Mouse (Mus musculus) embryonic stem cell, embryonic (primary cell): ENCODE measurements at regions not wholly inside any gene's neighbourhood (a gene's known extent, or its start where the extent isn't known, plus 50 kb on each side); places are given as distances from the start of the nearest gene placed in this dataset.
"Not testable (repeated sequence)": the region's sequence is repeated elsewhere in the genome, so short reads cannot be mapped to it uniquely, and the experiment has no call there.

Source experiments
- CTCF ChIA-PET, 4 experiments: fragments of 300-600 bp in 2 of 4; fragments of 350-600 bp in 2 of 4; sonication (Branson Sonifier 250); formaldehyde crosslinking; loops; one replicate each; lab custom pipeline; 2022; ENCODE audit warnings: inconsistent platforms in 2 of 4; lab: Charles Lee
- POLR2A ChIA-PET, 4 experiments: fragments of 300-600 bp in 2 of 4; fragments of 350-600 bp in 2 of 4; sonication (Branson Sonifier 250); formaldehyde crosslinking; loops; one replicate each; lab custom pipeline; 2022; ENCODE audit warnings: antibody characterized with exemption in 4 of 4, inconsistent platforms in 1 of 4; lab: Charles Lee

DNA sequence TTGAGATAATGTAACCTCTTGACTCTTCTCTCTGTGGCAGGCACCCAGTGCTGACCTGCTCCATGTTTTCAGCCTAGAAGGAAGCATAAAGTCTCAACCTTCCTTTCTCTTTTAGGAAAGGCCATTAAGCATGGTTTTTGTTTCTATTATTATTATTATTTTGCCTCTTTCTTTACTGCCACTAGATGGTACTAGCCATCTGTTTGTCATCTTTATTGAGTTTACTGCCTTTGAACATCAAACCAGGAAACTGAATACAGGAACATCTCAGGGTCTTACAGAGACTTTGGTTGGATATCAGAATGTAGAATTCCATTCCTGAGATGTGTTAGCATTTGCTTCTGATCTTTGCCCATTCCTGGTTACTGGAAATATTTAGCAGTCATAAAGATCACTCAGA is 268.8 kb downstream of the Tm4sf1 start:
- POLR2A ChIA-PET, result no interaction called here

DNA sequence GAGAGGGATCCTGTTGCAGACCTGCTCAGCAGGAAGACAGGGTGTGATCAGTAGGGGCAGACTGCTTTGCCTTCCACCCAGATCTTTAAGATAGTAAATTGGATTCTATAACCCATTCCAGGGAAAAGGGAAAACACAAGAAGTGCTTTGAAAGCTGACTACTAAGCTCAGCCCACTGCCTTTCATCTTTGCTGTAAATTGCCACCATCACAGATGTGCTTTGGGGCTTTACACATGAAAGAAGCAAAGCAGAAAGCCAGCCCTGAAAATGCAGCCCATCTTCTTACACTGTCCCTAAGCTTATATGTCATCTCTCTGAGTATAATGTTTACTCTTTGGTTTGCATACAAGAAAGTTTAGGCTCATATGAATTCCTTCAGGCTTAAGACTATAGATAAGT is 283.6 kb downstream of the Tm4sf1 start:
- POLR2A ChIA-PET, result no interaction called here

More for the DNA sequence above, 268.8 kb downstream of the Tm4sf1 start:
- CTCF ChIA-PET, result no interaction called here

DNA sequence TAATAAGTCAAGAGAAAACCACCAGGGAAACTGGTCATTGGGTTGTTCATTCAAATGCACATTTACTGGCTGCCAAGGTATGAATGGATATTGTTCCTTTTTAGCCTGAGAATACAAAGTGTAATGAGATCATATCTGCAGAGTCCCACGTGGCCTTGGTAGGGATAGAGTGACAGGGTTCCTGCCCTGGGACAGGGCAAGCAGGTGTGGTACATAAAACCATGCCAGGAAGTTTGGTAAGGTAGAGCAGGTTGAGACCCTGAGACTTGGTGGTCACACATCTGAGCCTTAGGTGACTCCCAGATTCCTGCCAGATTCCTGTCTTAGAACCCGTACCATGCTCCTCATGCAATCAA is 320.5 kb downstream of the Tm4sf1 start:
- ChIA-PET POLR2A (no interaction called here), CTCF (no interaction called here)

More for the DNA sequence above, 283.6 kb downstream of the Tm4sf1 start:
- CTCF ChIA-PET, result no interaction called here

DNA sequence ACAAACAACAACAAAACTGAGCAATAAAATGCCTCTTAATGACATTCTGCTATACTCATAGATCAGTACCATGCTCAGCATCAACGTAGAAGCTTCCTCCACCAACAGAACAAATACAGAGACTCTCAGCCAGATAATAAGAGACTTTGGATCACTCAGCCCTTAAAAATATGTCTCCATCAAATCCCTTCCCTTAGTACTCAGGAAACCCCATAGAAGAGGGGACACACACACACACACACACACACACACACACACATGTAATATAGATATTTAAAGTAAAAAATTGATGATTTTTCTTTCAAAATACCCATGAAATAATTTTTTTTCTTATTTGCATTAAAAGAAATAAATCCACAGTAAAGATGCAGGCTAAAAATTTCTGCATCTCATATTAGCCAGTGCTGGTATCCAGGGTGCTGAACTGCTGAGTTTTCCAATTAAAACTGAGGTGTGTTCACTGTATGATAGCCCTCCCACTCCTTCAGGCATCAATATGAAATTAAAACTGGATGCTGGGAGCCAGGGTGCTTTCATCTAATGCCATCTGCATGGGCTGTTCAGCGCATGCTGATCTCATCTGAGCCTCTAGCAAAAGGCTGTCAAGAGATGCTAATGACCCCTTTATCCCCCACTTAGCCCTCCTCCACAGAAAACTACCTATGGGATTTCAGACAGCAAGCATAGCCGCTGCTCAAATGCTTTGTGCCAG is 321.0 kb downstream of the Tm4sf1 start:
- CTCF ChIA-PET, result no interaction called here
- POLR2A ChIA-PET, result interaction anchor here in 1 of 4 experiments (0.5 kb wide), 1 partner anchor 1522 kb away, joined by 4 read pairs; no protein-coding TSS in a partner anchor

DNA sequence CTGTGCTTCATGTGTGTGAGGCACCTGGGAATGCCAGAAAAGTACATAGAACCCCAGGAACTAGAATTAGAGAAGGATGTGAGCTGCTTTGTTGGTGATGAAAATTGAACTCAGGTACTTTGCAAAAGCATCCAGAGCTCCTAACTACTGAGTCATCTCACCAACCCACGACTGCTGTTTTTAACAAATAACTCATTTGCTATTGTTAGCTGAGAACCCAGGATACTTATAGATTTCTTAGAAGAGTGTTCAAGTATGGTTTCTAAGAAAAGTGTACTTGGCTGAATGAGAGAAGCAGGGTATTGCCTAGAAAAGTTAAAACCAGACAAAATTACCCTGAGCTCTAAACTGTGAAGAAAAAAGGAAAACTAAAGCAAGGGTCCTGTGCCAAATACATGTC is 335.8 kb downstream of the Tm4sf1 start:
- ChIA-PET CTCF (no interaction called here), POLR2A (no interaction called here)

DNA sequence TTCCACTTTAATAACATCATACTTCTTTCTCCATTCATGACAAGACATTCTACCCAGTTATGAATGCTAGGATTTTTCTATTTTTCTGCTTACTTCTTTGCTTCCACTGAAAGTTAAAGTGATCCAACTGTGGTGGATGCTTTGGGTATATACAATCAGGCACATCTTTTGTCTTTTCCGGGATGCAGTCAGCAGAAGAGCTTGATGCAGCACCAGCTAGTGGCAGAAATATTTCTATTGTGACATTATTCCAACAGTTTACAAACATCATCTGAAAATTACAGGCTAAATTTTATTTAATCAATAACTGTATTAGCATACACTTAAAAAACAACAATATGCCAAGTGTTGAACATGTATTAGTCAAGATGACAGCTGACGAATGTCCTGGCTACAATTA is 336.3 kb downstream of the Tm4sf1 start:
- ChIA-PET POLR2A (no interaction called here), CTCF (no interaction called here)

DNA sequence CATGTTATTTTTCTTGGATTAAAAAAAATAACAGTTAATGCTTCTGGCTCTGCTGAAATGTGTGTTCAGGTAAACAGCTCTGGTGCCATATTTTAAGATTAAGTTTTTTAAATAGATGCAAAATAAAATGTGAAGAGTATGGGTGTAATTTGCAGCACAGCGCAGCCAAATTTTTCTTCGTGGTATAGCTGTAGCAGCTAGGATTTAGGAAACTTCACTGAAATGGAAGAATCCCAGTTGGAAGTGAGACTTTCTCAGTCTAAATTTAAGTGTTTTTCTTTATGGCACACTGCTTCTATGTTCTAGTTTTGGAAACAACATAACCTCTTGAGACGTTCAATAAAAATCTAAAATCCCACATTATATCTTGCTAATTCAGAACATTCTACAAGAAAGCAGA is 337.6 kb downstream of the Tm4sf1 start:
- CTCF ChIA-PET, result no interaction called here
- POLR2A ChIA-PET, result no interaction called here

DNA sequence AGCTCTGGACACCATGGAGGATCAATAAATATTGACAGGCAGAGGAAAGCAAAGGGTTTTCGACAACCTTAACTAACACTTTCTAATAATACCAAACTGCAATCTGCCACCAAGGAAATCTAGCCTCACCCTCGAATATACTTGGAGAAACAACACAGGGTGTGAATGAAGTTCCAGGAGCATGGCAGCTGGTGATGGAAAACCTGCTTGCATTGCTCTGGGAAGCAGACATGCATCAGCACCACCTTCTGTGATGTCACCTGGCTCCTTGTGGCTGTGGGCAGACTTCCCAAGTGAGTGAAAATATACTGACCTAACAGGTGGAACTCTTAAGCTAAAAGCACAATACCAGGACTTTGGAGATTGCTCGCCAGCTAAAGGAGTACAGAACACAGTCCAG is 338.5 kb downstream of the Tm4sf1 start:
- CTCF ChIA-PET, result no interaction called here
- POLR2A ChIA-PET, result no interaction called here

DNA sequence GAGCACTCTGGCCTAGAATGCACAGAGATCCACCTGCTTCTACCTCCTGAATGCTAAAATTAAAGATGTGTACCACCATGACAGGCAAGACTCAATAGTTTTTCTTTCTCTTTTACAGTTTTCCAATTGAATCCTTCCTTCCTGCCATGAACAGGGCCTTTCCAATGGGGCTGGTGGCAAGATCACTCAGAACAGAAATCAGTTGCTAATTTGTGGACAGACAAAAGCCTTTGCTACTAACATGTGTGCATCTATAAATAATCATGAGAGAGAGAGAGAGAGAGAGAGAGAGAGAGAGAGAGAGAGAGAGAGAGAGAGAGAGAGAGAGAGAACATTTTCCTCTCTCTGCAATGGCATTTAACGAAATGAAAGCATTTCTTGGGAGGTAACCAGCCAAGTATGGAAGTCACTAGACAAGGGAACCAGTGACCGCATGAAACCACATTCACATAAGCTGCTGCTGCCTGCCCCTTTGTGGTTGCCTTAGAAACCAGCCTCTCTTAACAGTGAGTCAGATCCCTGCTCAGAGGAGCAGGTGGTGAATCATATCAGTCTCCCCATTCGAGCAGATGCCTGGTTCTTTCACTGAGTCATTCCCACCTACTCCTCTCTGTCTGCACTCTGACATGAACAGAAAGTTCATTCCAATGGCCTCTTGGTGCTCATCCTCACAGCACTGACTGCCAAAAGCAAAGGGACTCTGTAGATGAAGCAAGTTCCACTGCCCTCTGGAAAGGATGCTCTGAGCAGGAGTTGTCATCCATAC is 339.4 kb downstream of the Tm4sf1 start:
- ChIA-PET CTCF (no interaction called here), POLR2A (no interaction called here)

DNA sequence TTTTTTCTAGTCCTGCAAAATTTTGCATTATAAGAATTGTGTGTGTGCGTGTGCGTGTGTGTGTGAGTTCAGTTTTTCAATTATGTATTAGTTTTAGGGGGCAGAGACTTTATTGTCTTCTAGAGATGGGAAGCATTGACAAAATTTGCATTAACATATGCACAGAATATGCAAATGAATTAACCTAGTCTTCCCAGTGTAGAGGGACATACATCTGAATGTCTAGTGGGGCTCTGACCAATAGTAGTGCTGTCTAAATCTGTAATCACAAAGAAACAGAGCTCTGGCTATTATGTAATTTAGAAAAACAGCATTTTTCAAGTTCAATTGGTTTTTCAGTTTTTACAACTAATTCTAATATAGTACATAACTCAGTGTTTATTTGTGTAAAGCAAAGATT is 344.8 kb downstream of the Tm4sf1 start:
- CTCF ChIA-PET, result no interaction called here
- POLR2A ChIA-PET, result no interaction called here

DNA sequence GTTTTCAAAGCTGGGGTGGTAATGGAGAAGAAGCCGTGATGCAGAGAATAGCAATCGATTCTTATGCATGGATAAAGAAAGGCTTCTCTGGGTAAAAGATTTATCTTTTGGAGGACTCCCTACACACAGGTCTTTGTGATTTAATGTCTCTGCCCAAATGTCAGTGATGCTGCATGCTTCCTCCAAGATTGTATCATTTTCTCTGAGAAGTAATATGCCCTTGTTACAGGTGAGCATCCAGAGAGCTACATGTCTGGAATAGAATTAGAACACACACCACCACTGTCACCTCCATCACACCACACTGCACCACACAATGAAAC is 346.0 kb downstream of the Tm4sf1 start:
- POLR2A ChIA-PET, result no interaction called here
- CTCF ChIA-PET, result no interaction called here

DNA sequence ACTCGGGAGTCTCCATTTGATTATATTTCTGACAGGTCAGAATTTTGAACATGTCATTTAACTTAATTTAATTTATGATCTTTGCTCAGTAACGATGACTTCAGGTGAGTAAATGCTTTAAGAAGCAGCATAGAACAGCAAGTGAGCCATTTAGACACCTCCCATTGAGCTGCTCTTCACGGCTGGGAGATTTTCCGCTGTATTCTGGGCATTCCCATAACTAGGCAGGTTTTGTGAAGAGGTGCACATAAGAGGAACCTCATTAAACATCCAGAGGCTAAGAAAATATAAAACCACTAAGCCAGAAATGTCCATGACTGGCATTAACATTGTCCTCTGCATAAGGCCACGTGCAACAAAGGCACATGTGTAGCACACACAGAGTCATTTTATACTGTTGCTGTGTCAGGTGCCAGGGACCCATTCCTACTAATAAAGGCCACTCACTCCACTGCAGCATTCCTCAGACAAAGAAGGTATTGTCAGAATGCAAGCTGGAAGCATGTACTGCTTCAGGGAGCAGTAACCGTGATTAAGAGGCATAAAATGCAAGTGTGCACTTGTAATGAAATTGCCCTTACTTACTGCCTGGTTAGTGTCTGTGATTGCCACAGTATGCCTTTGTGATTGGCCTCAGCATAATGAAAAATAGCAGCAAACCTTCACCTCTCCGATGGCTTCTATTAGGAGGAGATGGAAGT is 346.5 kb downstream of the Tm4sf1 start:
- ChIA-PET CTCF (no interaction called here), POLR2A (no interaction called here)

DNA sequence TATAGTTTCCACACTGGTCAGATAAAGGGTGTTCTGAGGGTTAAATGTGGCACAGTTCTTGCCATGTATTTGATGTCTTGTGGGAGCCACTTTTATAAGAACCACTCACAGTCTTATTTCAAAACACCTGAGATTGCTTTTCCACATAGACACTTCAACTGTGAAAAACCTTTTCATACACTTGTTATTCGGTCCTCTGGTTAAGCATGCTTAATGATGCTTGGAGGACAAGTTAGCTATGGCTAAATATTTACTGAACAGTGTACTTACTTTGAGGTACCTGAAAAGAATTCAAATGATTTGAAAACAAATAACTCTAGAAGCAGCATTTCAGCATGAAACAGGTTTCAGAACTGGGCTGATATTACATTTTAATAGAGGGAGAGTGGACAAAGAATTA is 359.2 kb downstream of the Tm4sf1 start:
- CTCF ChIA-PET, POLR2A ChIA-PET: not testable (repeated sequence)

DNA sequence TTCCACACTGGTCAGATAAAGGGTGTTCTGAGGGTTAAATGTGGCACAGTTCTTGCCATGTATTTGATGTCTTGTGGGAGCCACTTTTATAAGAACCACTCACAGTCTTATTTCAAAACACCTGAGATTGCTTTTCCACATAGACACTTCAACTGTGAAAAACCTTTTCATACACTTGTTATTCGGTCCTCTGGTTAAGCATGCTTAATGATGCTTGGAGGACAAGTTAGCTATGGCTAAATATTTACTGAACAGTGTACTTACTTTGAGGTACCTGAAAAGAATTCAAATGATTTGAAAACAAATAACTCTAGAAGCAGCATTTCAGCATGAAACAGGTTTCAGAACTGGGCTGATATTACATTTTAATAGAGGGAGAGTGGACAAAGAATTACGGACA is 372.8 kb downstream of the Tm4sf1 start:
- POLR2A ChIA-PET, CTCF ChIA-PET: not testable (repeated sequence)

DNA sequence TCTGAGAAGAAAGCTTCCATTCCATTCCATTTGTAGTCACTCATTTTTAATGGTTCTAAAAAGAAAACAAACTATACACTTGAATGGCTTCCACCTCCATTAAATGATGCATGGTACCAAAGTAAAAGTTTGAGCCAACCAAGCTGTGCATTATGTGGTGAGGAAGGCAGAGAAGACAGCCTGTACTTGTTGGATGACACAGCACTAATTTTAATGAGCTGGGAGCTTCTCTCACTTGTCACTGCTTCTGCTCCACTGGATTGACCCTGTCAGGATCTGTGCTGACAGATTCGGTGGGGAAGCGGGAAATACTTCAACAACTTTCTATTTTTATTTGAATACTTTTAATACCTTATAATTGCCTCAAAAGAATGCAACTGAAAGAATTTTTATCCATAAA is 403.3 kb downstream of the Tm4sf1 start:
- POLR2A ChIA-PET, result no interaction called here
- CTCF ChIA-PET, result no interaction called here

DNA sequence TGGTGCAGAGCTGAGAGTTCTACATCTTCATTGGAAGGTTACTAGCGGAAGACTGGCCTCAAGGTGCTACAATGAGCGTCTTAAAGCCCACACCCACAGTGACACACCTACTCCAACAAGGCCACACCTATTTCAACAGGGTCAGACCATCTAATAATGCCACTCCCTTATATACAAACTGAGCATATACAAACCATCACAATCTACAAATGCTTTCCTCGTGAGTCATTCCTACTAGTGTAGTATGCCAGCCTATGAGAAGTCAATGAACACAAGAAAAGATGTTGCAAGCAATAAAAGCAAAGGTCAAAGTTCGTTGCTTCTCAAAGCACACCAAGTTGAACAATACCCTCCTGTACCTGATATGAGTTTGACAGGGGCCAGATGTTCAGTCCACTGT is 424.7 kb downstream of the Tm4sf1 start:
- ChIA-PET POLR2A (interaction anchor here in 1 of 4 experiments (0.8 kb wide), 1 partner anchor 9 kb away, joined by 5 read pairs; no protein-coding TSS in a partner anchor), CTCF (no interaction called here)

DNA sequence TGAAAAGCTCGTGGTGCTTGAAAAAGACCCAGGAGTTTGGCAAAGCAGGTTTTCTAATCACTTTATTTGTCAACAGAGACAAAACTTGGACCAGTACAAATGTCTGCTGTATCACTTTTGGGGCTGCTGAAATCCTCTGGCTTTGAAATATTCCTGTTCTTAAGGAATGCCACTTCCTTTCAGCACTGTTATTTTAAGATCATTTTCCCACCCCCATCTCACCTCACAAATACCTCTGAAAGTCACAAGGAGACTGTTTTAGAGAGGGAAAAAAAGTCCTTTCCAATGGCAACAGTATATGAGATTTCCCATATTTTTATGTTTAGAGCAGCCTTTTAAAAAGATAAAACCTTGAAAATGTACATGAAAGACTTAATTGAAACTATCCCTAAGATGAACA is 438.2 kb downstream of the Tm4sf1 start:
- POLR2A ChIA-PET, result no interaction called here
- CTCF ChIA-PET, result no interaction called here

DNA sequence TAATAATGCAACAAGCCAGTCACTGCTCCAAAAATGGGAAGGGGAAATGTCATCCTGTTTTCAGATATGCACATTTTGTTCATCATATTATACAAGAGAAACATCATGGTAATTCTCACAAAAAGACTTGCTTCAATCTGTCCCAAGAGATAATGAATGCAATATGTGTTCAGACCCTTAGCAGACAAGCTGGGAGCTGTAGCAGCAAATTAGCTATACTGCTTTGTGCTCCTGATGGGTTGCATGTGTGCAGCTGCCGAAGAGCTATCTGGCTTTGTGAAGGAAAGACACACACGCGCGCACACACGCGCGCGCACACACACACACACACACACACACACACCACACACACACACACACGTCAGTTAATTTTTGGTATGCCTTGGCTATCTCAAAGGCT is 441.9 kb downstream of the Tm4sf1 start:
- ChIA-PET POLR2A (no interaction called here), CTCF (no interaction called here)

DNA sequence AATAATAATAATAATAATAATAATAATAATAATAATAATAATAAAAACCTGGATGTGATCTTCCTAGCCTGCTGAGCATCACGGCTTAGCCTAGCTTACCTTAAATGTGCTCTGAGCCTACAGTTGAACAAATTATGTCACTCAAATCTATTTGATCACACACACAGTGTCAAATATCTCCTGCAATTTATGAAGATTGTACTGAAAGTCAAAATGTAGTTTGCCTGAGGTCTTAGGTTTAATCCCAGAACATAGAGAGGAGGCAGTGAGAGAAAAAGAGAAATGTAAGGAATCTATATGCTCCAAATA is 456.4 kb downstream of the Tm4sf1 start:
- CTCF ChIA-PET, result no interaction called here
- POLR2A ChIA-PET, result no interaction called here

DNA sequence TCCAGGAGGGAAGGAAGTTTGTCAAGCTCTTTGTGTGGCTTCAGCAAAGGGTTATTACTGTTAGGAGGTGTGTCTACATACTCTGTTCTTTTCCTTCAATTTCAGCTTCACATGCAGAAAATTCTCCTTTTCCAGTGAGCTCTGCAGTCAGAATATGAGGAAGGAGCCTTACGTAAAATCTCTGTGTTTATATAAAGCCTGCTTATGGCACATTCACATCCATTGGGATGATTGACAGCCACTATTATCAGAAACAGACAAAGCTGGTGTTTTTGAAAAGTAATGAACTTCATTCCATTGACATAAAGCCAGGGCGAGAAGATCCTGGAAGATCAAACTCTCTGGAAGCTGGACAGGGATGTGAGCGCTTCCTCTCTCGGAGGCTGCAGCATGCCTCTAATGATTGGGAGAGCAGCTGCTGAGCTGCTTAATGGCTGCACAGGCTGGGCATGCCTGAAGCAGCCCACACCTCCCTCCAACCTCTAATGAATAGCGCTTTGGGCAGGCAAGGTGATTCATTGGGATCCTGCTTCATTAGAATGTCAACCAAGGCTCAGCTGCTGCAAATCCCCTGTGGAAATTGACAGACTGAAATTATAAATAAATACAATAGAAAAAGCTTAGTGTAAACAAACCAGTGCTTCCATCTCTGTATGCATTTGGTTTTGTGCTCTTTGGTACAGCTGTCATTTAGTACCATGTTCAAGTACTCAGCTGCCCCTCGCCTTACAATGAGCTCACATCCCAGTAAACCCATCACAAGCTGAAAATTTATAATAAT is 456.9 kb downstream of the Tm4sf1 start:
- POLR2A ChIA-PET, result no interaction called here
- CTCF ChIA-PET, result no interaction called here
